Mouse (Mus musculus): ENCODE data around the gene Prpsap1.

Gene Prpsap1

DNA sequence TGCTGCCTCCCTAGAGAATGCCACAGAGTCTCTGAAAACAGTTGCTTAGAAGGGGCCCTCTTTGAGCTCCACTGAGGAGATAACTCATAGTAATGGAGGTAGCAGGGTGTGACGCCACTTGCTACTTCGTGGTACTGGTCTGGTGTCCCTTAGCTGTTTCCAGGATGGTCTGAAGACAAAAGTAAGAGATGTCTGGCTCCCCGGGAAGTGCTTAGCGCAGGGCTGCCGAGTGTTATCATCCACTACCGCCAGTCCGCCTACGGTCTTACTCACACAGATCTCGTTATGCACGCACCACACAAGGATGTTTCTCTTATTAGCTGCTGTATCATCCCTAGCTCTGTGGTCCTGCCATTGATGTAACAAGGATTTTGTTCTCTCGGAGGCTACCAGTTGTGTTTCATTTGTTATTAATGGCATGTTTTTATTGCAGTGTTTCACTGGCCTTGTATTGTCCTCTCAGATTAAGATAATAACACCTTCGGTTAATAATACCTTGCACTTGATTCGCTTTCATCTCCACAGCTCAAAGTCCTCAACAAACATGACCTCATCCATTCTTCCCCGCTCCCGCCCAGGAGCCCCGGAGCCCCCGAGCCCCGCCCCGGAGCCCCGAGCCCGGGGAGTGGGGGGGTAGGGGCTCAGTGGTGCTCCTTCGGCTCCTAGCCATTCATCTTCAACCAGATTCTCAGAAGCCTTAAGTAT is 63.1 kb downstream of the Prpsap1 start:
- no peak for DNase-seq (ENCODE audit: low read depth, low spot score)

- DNase-seq (ENCODE audit: low read depth, low spot score) = peak; percentile 25
These were observed 64.0 kb downstream of the Prpsap1 start for GRCm38 (mm10) chr11:116429862-116430613.

DNA sequence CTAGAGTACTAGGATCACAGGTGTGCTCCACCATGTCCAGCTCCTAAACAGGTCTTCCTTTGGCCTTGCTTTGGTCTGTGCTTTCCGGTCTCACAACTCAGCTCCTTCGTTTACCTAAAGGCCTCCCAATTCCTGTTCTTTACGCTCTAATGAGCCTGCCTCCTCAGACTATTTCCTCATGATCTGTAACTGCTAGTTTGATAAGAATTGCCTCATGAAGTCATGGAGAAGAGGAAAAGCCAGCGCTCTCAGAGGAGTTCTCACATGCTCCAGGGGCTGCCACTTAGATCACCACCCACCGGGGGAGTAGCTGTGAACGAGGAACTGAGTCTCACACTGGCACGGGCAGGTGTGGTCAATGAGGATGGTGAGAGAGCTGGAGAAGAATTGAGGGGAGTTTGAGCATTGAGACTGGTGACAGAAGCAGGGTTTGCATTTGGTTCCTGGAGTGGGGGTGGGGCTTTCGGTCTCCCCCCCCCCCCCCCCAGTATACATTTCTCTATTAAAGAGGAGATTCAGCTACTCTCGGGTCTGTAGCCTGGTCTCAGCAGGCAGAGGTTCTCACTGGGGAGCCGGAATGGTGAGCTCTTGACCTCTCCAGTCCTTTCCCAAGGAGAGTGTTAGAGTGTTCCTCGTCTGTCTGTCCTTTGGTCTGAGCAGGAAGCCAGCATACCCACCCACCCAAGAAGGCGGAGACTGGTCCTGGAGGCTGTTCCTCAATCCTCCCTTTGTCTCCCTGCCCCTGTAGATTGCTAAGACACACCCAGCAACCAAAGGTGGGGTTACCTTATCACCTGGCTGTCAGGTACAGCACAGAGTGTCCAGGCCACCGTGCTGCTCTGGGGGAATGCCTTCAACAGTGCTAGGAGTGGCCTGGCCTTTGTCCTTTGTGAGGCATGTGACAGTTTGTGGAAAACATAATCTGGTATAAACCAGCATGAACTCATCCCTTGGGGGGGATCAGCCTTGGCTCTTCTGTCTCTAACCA is 64.8 kb downstream of the Prpsap1 start:
- DNase-seq (ENCODE audit: low read depth, low spot score) = peak; percentile 75

DNA sequence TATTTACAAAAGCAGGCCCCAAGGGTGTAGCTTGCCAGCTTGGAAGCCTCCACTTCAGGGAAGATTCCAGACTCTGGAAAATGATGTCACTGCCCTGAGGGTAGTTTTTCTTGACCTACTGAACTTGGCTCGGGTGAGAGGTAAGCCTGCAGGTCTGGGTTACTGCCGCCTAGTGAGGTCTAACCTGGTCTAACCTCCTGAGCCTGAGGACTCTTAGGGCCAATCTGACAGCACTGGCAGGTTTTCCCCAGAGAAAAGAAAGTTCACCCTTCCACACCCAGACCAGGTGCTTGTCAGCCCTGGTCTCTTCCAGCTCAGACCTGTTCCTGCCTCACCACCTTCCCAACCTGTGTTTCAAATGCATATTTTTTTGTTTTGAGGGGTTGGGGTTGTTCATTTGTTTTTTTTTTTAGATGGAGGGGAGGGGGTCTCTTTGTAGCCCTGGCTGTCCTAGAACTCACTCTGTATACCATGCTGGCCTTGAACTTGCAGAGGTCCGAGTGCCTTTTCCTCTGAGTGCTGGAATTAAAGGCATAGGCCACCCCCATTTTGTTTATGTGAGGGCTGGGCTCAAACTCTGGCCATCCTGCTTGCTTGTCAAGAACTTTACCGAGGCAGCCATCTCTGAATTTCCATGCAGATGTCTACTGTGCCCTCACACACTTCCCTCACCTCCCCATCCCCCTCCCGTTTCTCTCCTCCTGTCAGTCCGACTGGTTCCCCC is 67.0 kb downstream of the Prpsap1 start:
- peak; percentile 90 for DNase-seq (ENCODE audit: low read depth, low spot score)

DNA sequence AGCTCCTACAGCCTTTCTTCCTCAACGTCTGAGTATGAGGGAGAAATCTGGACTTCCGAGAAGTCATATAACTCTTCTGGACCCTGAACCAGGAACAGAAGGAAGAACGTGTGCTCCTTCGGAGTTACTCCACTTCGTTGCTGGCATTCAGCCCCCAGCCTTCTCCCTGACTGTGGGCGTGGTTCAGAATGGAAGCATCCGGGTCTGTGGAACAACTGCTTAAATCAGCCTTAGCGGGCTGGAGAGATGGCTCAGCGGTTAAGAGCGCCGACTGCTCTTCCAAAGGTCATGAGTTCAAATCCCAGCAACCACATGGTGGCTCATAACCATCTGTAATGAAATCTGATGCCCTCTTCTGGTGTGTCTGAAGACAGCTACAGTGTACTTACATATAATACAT is 67.7 kb downstream of the Prpsap1 start:
- DNase-seq (ENCODE audit: low read depth, low spot score) = peak; percentile 90

DNA sequence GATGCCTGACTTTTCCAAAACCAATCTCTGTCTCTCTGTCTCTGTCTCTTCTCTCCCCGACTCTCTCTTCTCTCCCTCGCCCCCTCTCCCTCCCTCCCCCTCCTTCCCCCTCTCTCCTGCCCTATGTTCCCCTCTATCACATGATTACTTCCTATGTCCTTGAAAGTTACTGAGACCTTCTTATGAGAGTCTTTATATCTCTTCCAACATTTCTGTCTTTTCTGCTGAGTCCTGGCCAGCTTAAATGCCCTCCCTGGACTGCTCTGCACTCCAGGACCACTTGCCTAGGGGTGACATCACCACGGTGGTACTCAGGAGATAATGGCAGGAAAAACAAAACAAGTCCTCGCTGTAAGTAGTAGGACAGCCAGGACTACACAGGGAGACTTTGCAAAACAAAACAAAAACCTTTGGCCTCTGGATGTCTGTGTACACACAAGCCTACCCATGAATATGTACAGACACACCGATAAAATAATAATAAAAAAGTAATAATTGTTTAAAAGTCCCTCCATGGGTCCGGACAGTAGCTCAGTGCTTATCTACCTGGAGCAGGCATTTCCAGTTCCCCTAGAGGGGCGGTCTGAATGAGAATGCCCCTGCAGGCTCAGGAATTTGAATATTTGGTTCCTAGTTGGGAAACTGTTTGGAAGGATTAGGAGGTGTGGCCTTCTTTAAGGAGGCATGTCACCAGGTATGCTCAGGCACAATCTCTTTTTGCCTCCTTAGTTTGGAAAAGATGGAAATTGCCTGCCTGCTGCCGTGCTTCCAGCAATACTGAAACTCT is 69.2 kb downstream of the Prpsap1 start:
- peak; percentile 44 for DNase-seq (ENCODE audit: low read depth, low spot score)

DNA sequence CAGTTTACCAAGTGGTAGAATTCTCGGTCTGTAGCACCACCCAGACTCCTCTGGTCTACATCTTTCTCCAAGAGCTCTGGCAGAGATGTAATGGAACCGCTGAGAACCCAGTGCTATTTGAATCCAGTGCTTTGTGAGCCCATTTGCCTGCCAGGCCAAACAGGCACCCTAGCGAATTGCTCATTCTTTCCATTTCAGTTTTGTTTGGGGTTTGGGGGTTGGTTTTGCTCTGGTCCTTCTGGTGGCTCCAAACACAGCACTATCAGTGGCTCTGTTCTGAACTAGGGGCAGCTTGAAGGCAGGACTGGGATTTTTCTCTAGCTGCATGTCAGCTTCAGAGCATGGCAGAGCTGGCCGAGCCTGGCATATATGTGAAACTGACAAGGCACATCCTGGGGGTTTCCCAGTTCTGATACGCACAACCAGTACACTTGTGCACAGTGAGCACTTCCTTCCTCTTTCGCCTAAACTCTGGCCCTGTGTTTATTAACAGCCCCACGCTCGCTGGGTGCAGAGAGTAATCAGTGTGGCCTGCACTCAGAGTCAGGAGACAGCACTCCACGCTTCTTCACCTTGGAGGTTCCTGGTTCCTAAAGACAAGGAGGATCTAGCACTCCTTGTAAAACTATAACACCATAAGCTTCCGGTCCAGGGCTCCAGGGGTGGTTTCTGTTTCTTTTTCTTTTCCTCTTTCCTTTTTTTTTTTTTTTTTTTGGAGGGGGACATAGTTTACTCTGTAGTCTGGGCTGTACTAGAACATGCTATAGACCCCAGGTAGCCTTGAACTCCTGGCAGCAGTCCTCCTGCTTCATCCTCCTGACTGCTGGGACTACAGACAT is 70.0 kb downstream of the Prpsap1 start:
- no peak for DNase-seq (ENCODE audit: low read depth, low spot score)

- DNase-seq (ENCODE audit: low read depth, low spot score) = peak; percentile 4
These were observed 70.8 kb downstream of the Prpsap1 start for GRCm38 (mm10) chr11:116423214-116423613.

DNA sequence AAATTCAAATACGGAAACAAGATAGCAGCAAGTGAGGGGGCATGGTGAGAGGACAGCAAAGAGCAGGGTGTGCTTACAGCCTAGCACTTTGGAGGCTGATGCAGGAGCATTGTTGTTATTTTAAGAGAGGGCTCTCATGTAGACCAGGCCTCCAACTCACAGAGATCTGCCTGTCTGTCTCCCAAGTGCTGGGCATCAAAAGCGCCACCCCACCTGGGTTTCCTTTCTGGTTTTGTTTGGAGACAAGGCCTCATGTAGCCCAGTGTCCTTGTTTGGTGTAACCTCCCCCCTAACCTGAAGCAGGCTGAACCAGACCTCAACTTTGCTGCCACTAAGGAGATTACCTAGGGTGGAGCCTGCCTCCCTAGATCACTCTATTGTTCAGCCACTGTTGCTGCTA is 71.4 kb downstream of the Prpsap1 start:
- DNase-seq (ENCODE audit: low read depth, low spot score) = no peak

GRCm38 (mm10) chr11:116421102-116421501 is 72.9 kb downstream of the Prpsap1 start:
- no peak for DNase-seq (ENCODE audit: low read depth, low spot score)
